Mouse (Mus musculus) intestine, embryonic 14.5 days (tissue): Measurements from ENCODE around the gene Gbx1. TPM values are rescaled to one million over a fixed set of nuclear protein-coding genes. Genes with fewer than 3 reads are reported as not detected.

ENCODE experiments used
- ATAC-seq: fragments of 200-750 bp; cut with Nextera tagmentation; replicated peaks from 2 replicates; pipeline ENCODE4 v1.8.0; 2017; ENCODE audit warnings: low read depth, moderate number of reproducible peaks, moderate TSS enrichment, moderate library complexity; ENCODE audit not compliant: low FRiP score, low TSS enrichment
- DNase-seq: peaks from one replicate; pipeline ENCODE4 v3.0.0-alpha.2; 2018; ENCODE audit warnings: low spot score
- H3K27ac ChIP-seq: fragments of 300-500 bp; sonication (generic); 2 replicates; pipeline ENCODE4 v1.5.1; 2014; ENCODE audit warnings: low read depth, mild to moderate bottlenecking, control low read depth
- H3K27me3 ChIP-seq: fragments of 300-500 bp; sonication (generic); replicated peaks from 2 replicates; pipeline ENCODE4 v1.6.1; 2014; ENCODE audit warnings: low read length, control low read depth; ENCODE audit not compliant: control insufficient read depth, insufficient read depth
- H3K36me3 ChIP-seq: fragments of 300-500 bp; sonication (generic); 2 replicates; pipeline ENCODE4 v1.6.1; 2014; ENCODE audit warnings: low read length, control low read depth; ENCODE audit not compliant: control insufficient read depth, insufficient read depth
- H3K4me1 ChIP-seq: fragments of 300-500 bp; sonication (generic); replicated peaks from 2 replicates; pipeline ENCODE4 v1.6.1; 2014; ENCODE audit warnings: low read length, control low read depth, mixed read lengths; ENCODE audit not compliant: control insufficient read depth, insufficient read depth
- H3K4me2 ChIP-seq: fragments of 300-500 bp; sonication (generic); 2 replicates; pipeline ENCODE4 v1.6.1; 2014; ENCODE audit warnings: low read length
- H3K4me3 ChIP-seq: fragments of 300-500 bp; sonication (generic); 2 replicates; pipeline ENCODE4 v1.5.1; 2014; ENCODE audit warnings: low read depth, low read length, control low read depth, mixed read lengths
- H3K9ac ChIP-seq: fragments of 300-500 bp; sonication (generic); 2 replicates; pipeline ENCODE4 v1.6.1; 2014; ENCODE audit warnings: mild to moderate bottlenecking, low read length
- H3K9me3 ChIP-seq: fragments of 300-500 bp; sonication (generic); 2 replicates; pipeline ENCODE4 v1.6.1; 2016; ENCODE audit warnings: low read length, control low read depth; ENCODE audit not compliant: control insufficient read depth
- WGBS: fragments of 180-500 bp; shearing (Covaris S2); extraction: QIAGEN DNeasy Blood & Tissue Kit; methylation state at CpG from one replicate; pipeline ENCODE4 v1.1.7; 2014; 5-methylcytosine and 5-hydroxymethylcytosine counted together
- polyA plus RNA-seq: library from polyadenylated mRNA; unstranded; fragments of >200 nt; fragmentation: Nextera tagmentation; extraction: Ambion mirVana; gene quantifications from 2 replicates; pipeline ENCODE4 v1.2.1, GENCODE M21; 2014

Gbx1 gene
- polyA plus RNA-seq, 1 experiment from 2014 or later: 0.07 TPM

DNA sequence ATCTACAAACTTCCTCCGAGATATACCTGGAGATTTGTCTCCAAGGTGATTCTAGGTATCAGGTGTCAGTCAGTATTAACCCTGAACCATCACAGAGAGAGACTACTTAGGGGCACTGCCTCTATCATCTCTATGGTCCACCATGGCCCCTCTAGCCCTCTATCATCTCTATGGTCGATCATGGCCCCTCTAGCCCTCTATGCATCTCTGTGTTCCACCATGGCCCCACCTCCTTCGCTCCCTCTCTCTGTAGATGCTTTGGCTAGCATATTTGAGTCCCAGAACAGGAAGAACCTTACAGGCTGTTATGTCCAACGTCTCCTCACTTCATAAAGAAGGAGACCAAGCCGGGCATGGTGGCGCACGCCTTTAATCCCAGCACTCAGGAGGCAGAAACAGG lies 15.6 kb upstream of the Gbx1 start:
- WGBS: 79% methylated on average over 7 of the region's 7 CpGs
- no peak for DNase-seq

DNA sequence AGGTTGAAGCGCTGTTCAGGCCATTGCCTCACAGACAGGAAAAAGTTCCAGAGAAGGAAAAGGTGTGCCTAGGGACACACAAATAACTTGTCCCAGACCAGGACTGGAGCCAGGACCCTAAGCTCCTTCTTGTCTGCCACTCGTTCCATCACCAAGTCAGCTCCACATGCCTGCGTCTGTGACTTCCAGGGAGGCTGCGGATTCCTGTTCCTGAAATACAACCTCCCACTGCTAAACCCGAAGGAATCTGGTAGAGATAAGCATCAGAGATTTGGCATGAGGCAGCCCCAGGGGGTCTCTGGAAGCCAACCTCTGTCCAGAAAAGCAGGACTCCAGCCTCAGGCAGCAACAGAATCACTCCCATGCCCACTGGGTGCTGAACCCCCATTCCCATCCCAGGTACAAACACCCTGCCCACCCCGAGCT lies 14.2 kb upstream of the Gbx1 start:
- 14% methylated on average over 6 of the region's 6 CpGs for WGBS
- H3K4me1 ChIP-seq: peaks cover 13% of the 10 kb centered on the region
- no peak overlapping the region for H3K4me3 ChIP-seq
- H3K9me3 ChIP-seq: no peaks in the 10 kb centered on the region
- no peak for ATAC-seq
- H3K27me3 ChIP-seq: 0 out of 2 replicates have a peak, but pooled peaks cover 5% of the 10 kb centered on the region
- no peak overlapping the region for H3K9ac ChIP-seq
- DNase-seq: no peak
- peak overlapping the region; percentile 47 for H3K4me2 ChIP-seq
- no peaks in the 10 kb centered on the region for H3K36me3 ChIP-seq
- no peak overlapping the region for H3K27ac ChIP-seq

More for the DNA sequence above, 15.6 kb upstream of the Gbx1 start:
- no peak for ATAC-seq
- no peak overlapping the region for H3K9ac ChIP-seq
- peaks cover 13% of the 10 kb centered on the region for H3K4me1 ChIP-seq
- H3K27me3 ChIP-seq: no peaks in the 10 kb centered on the region
- no peak overlapping the region for H3K27ac ChIP-seq
- H3K36me3 ChIP-seq: no peaks in the 10 kb centered on the region
- no peaks in the 10 kb centered on the region for H3K9me3 ChIP-seq
- H3K4me3 ChIP-seq: no peak overlapping the region
- no peak overlapping the region for H3K4me2 ChIP-seq

GRCm38 (mm10) chr5:24540387-24541143 lies 13.6 kb upstream of the Gbx1 start, which contains the start of gene Asb10:
Gene Asb10 (minus strand): TSS chr5:24540978.
- no peaks in the 10 kb centered on the region for H3K36me3 ChIP-seq
- H3K27ac ChIP-seq: no peak within 1 kb of the TSS

GRCm38 (mm10) chr5:24539571-24540296 lies 12.7 kb upstream of the Gbx1 start:
- WGBS: 88% methylated on average over 22 of the region's 22 CpGs
- ATAC-seq: no peak
- Histone ChIP-seq H3K27ac (no peak overlapping the region), H3K9me3 (no peaks in the 10 kb centered on the region), H3K36me3 (no peaks in the 10 kb centered on the region), H3K4me2 (no peak overlapping the region), H3K4me1 (peaks cover 13% of the 10 kb centered on the region), H3K4me3 (no peak overlapping the region), H3K9ac (no peak overlapping the region), H3K27me3 (0 out of 2 replicates have a peak, but pooled peaks cover 5% of the 10 kb centered on the region)
- no peak for DNase-seq

More at GRCm38 (mm10) chr5:24540387-24541143, 13.6 kb upstream of the Gbx1 start, which contains the start of gene Asb10:
- ATAC-seq (0 out of 2 replicates have a peak, but pooled peaks have one; percentile 48), DNase-seq (peak; percentile 68)
- H3K9me3 ChIP-seq: no peaks in the 10 kb centered on the region
- 23% methylated on average over 14 of the region's 14 CpGs for whole genome bisulfite sequencing
- no peak within 1 kb of the TSS for H3K9ac ChIP-seq
- 0 out of 2 replicates have a peak within 1 kb of the TSS, but pooled peaks have one; percentile 20 for H3K4me3 ChIP-seq
- peaks cover 13% of the 10 kb centered on the region for H3K4me1 ChIP-seq
- H3K27me3 ChIP-seq: 0 out of 2 replicates have a peak, but pooled peaks cover 5% of the 10 kb centered on the region
- peak within 1 kb of the TSS; percentile 47 for H3K4me2 ChIP-seq

- Histone ChIP-seq H3K27me3 (0 out of 2 replicates have a peak, but pooled peaks cover 14% of the 10 kb centered on the region), H3K27ac (no peak overlapping the region), H3K4me3 (no peak overlapping the region), H3K36me3 (no peaks in the 10 kb centered on the region), H3K4me2 (no peak overlapping the region), H3K4me1 (peaks cover 13% of the 10 kb centered on the region), H3K9me3 (no peaks in the 10 kb centered on the region), H3K9ac (no peak overlapping the region)
- WGBS: 66% methylated on average over 16 of the region's 16 CpGs
- no peak for ATAC-seq
- no peak for DNase-seq
Observed at GRCm38 (mm10) chr5:24537618-24538017, 10.6 kb upstream of the Gbx1 start.

- peaks cover 23% of the 10 kb centered on the region for H3K27me3 ChIP-seq
Observed at GRCm38 (mm10) chr5:24536511-24536910, 9.5 kb upstream of the Gbx1 start.

GRCm38 (mm10) chr5:24535731-24536130 lies 8.7 kb upstream of the Gbx1 start:
- Histone ChIP-seq H3K27me3 (peaks cover 30% of the 10 kb centered on the region), H3K4me1 (peaks cover 5% of the 10 kb centered on the region; the same call in 1 of the 2 replicates), H3K36me3 (no peaks in the 10 kb centered on the region), H3K27ac (no peak overlapping the region), H3K4me3 (no peak overlapping the region), H3K9ac (no peak overlapping the region), H3K9me3 (no peaks in the 10 kb centered on the region), H3K4me2 (no peak overlapping the region)
- DNase-seq (no peak), ATAC-seq (no peak)
- 88% methylated on average over 3 of the region's 3 CpGs for WGBS

More at GRCm38 (mm10) chr5:24536511-24536910, 9.5 kb upstream of the Gbx1 start:
- Histone ChIP-seq H3K9me3 (no peaks in the 10 kb centered on the region), H3K27ac (no peak overlapping the region), H3K36me3 (no peaks in the 10 kb centered on the region), H3K4me3 (no peak overlapping the region), H3K4me2 (no peak overlapping the region), H3K4me1 (peaks cover 12% of the 10 kb centered on the region), H3K9ac (no peak overlapping the region)
- no peak for DNase-seq
- ATAC-seq: no peak
- WGBS: 77% methylated on average over 5 of the region's 5 CpGs

DNA sequence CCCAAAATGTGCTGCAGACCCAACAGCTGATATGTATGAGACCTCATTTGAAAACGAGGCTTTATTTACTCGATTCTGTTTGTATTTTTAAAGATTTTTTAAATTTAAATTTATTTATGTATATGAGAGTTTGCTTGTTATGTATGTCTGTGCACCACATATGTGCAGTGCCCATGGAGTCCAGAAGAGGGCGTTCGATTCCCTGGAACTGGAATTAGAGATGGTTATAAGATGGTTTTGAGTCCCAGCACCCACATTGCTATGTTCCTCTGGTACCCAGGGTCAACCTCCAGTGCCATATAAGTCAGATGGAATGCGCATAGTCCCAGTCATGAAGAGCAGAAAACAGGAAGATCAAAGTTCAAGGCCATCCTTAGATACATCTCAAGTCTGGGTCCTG lies 7.3 kb upstream of the Gbx1 start:
- no peak overlapping the region for H3K4me2 ChIP-seq
- H3K36me3 ChIP-seq: no peaks in the 10 kb centered on the region
- H3K4me3 ChIP-seq: no peak overlapping the region
- H3K4me1 ChIP-seq: no peaks in the 10 kb centered on the region
- H3K9me3 ChIP-seq: no peaks in the 10 kb centered on the region
- DNase-seq (no peak), ATAC-seq (no peak)
- 50% methylated on average over 5 of the region's 5 CpGs for WGBS
- H3K9ac ChIP-seq: no peak overlapping the region
- no peak overlapping the region for H3K27ac ChIP-seq
- H3K27me3 ChIP-seq: peaks cover 41% of the 10 kb centered on the region
